Mouse (Mus musculus): ENCODE data around the gene Aif1.

- peak; percentile 88 for TF ChIP-seq POLR2A (IDR thresholded peaks at IDR 0.05; ENCODE audit: control insufficient read depth, extremely low read depth, insufficient read depth, low read length, poor library complexity)
- TF ChIP-seq CTCF (IDR thresholded peaks at IDR 0.05; ENCODE audit: borderline replicate concordance, control insufficient read depth, extremely low read depth, insufficient read depth, low read length, poor library complexity): no peak
Measured at GRCm38 (mm10) chr17:35193881-35194843, 18.3 kb upstream of the Aif1 start, which contains the start of gene Ltb.

All from thymus, adult 2 months (tissue).